Mouse (Mus musculus): ENCODE measurements around the gene Gramd1b.

Gramd1b gene

GRCm38 (mm10) chr9:40342101-40342500 is 189.1 kb downstream of the Gramd1b start:
- DNase-seq (ENCODE audit: extremely low spot score, low spot score), result no peak

- no peak for DNase-seq (ENCODE audit: extremely low spot score, low spot score)
Measured at GRCm38 (mm10) chr9:40339578-40339977, 191.6 kb downstream of the Gramd1b start.

GRCm38 (mm10) chr9:40337131-40337820 is 193.9 kb downstream of the Gramd1b start:
- DNase-seq (ENCODE audit: extremely low spot score, low spot score), result no peak

- no peak for DNase-seq (ENCODE audit: extremely low spot score, low spot score)
Measured at GRCm38 (mm10) chr9:40336701-40337100, 194.5 kb downstream of the Gramd1b start.

- no peak for DNase-seq (ENCODE audit: extremely low spot score, low spot score)
Measured at GRCm38 (mm10) chr9:40334617-40335016, 196.6 kb downstream of the Gramd1b start.

GRCm38 (mm10) chr9:40333649-40334396 is 197.4 kb downstream of the Gramd1b start:
- peak; percentile 77 for DNase-seq (ENCODE audit: extremely low spot score, low spot score)

- DNase-seq (ENCODE audit: extremely low spot score, low spot score), result no peak
Measured at GRCm38 (mm10) chr9:40332731-40333648, 198.2 kb downstream of the Gramd1b start.

GRCm38 (mm10) chr9:40332326-40332725 is 198.9 kb downstream of the Gramd1b start:
- DNase-seq (ENCODE audit: extremely low spot score, low spot score), result no peak

GRCm38 (mm10) chr9:40331411-40332286 is 199.5 kb downstream of the Gramd1b start:
- DNase-seq (ENCODE audit: extremely low spot score, low spot score), result no peak

GRCm38 (mm10) chr9:40330609-40331382 is 200.4 kb downstream of the Gramd1b start:
- peak; percentile 84 for DNase-seq (ENCODE audit: extremely low spot score, low spot score)

GRCm38 (mm10) chr9:40326260-40326915 is 204.8 kb downstream of the Gramd1b start:
- no peak for DNase-seq (ENCODE audit: extremely low spot score, low spot score)

GRCm38 (mm10) chr9:40324826-40325225 is 206.4 kb downstream of the Gramd1b start:
- no peak for DNase-seq (ENCODE audit: extremely low spot score, low spot score)

- DNase-seq (ENCODE audit: extremely low spot score, low spot score), result no peak
Measured at GRCm38 (mm10) chr9:40324232-40324792, 206.9 kb downstream of the Gramd1b start.

GRCm38 (mm10) chr9:40323773-40324172 is 207.4 kb downstream of the Gramd1b start:
- DNase-seq (ENCODE audit: extremely low spot score, low spot score), result no peak

- no peak for DNase-seq (ENCODE audit: extremely low spot score, low spot score)
Measured at GRCm38 (mm10) chr9:40323171-40323570, 208.0 kb downstream of the Gramd1b start.

GRCm38 (mm10) chr9:40322372-40322771 is 208.8 kb downstream of the Gramd1b start:
- DNase-seq (ENCODE audit: extremely low spot score, low spot score), result no peak

- DNase-seq (ENCODE audit: extremely low spot score, low spot score), result no peak
Measured at GRCm38 (mm10) chr9:40321668-40322003, 209.5 kb downstream of the Gramd1b start.

- peak; percentile 53 for DNase-seq (ENCODE audit: extremely low spot score, low spot score)
Measured at GRCm38 (mm10) chr9:40320879-40321667, 210.1 kb downstream of the Gramd1b start.

Data from neural tube, embryonic 10.5 days (tissue).